Mouse (Mus musculus) liver, embryonic 14.5 days (tissue): ENCODE data around the gene Hsd17b2. TPM values are rescaled to one million over a fixed set of nuclear protein-coding genes. Genes with fewer than 3 reads are reported as not detected.
A peak's percentile ranks its signal among the peaks of the same experiment; 100 is the strongest.

Experiments used
- ATAC-seq: fragments of 200-750 bp; cut with Nextera tagmentation; 2 replicates; pipeline ENCODE4 v1.8.0; 2017; ENCODE audit warnings: moderate number of reproducible peaks, mild to moderate bottlenecking, moderate library complexity; ENCODE audit not compliant: insufficient read depth
- DNase-seq, 3 experiments: peaks; one replicate each; pipeline ENCODE4 v3.0.0-alpha.2; 2012 to 2013; ENCODE audit warnings: low read depth in 3 of 3, low spot score in 3 of 3
- H3K27ac ChIP-seq: fragments of 300-500 bp; sonication (generic); 2 replicates; pipeline ENCODE4 v1.5.1; 2014; ENCODE audit warnings: moderate library complexity, mild to moderate bottlenecking, control low read depth, inconsistent platforms
- H3K27me3 ChIP-seq: fragments of 300-500 bp; sonication (generic); 2 replicates; pipeline ENCODE4 v1.6.1; 2014; ENCODE audit warnings: mild to moderate bottlenecking, low read length, moderate library complexity; ENCODE audit not compliant: control insufficient read depth, insufficient read depth
- H3K36me3 ChIP-seq: fragments of 300-500 bp; sonication (generic); replicated peaks from 2 replicates; pipeline ENCODE4 v1.6.1; 2014; ENCODE audit warnings: low read depth; ENCODE audit not compliant: control insufficient read depth, insufficient read depth
- H3K4me1 ChIP-seq, 2 experiments: fragments of 200-500 bp in 1 of 2; fragments of 300-500 bp in 1 of 2; sonication (generic) in 1 of 2; replicated peaks; 2 replicates each; pipeline ENCODE4 v1.6.1; 2012 to 2014; ENCODE audit warnings: antibody characterized with exemption in 1 of 2, inconsistent platforms in 1 of 2, low read length in 1 of 2; ENCODE audit not compliant: control insufficient read depth in 2 of 2, insufficient read depth in 2 of 2
- H3K4me2 ChIP-seq: fragments of 300-500 bp; sonication (generic); 2 replicates; pipeline ENCODE4 v1.6.1; 2014; ENCODE audit warnings: low read depth, mild to moderate bottlenecking, control low read depth, moderate library complexity
- H3K4me3 ChIP-seq, 2 experiments: fragments of 200-500 bp in 1 of 2; fragments of 300-500 bp in 1 of 2; sonication (generic) in 1 of 2; 2 replicates each; pipeline ENCODE4 v1.5.1; 2012 to 2014; ENCODE audit warnings: low read depth in 2 of 2, low read length in 2 of 2, mild to moderate bottlenecking in 2 of 2, control low read depth in 1 of 2, inconsistent platforms in 1 of 2, moderate library complexity in 1 of 2; ENCODE audit not compliant: insufficient read depth in 1 of 2
- H3K9ac ChIP-seq: fragments of 300-500 bp; sonication (generic); replicated peaks from 2 replicates; pipeline ENCODE4 v1.6.1; 2014; ENCODE audit warnings: mild to moderate bottlenecking, control low read depth, moderate library complexity
- H3K9me3 ChIP-seq: fragments of 300-500 bp; sonication (generic); 2 replicates; pipeline ENCODE4 v1.6.1; 2016; ENCODE audit warnings: low read length, mixed read lengths; ENCODE audit not compliant: control insufficient read depth
- CTCF ChIP-seq: IDR thresholded peaks from 2 replicates; pipeline ENCODE4 v1.5.1; 2016; ENCODE audit warnings: antibody characterized with exemption, low read depth, control low read depth
- EP300 ChIP-seq: IDR thresholded peaks from 2 replicates; pipeline ENCODE4 v1.6.1; 2016; ENCODE audit warnings: antibody characterized with exemption, low read depth
- WGBS: fragments of 180-500 bp; shearing (Covaris S2); extraction: QIAGEN DNeasy Blood & Tissue Kit; methylation state at CpG from one replicate; pipeline ENCODE4 v1.1.7; 2014; ENCODE audit not compliant: insufficient replicate concordance; 5-methylcytosine and 5-hydroxymethylcytosine counted together
- polyA plus RNA-seq, 2 experiments: library from polyadenylated mRNA; depleted of rRNA in 1 of 2; stranded (reverse) in 1 of 2; unstranded in 1 of 2; fragments of >200 nt; fragmentation: Nextera tagmentation in 1 of 2; extraction: Ambion mirVana in 1 of 2; gene quantifications; 2 replicates each; pipeline versions ENCODE4 v1.2.1 to v1.2.3; 2012 to 2014

Hsd17b2 gene
- polyA plus RNA-seq, 2 experiments, result 32.7 to 65.1 TPM

GRCm38 (mm10) chr8:117747428-117747827, 45.7 kb downstream of the Hsd17b2 start:
- 34% methylated on average over 2 of the region's 2 CpGs for WGBS
- no peaks in the 10 kb centered on the region for H3K9me3 ChIP-seq
- H3K4me1 ChIP-seq, result peaks cover 0 to 7% of the 10 kb centered on the region in 2 experiments; a peak in 1 of 4 replicates
- H3K4me2 ChIP-seq, result no peak overlapping the region
- H3K27me3 ChIP-seq, result no peaks in the 10 kb centered on the region
- ATAC-seq (no peak), DNase-seq (no peak)
- TF ChIP-seq CTCF (no peak), EP300 (no peak)
- no peaks in the 10 kb centered on the region for H3K36me3 ChIP-seq
- H3K27ac ChIP-seq, result no peak overlapping the region
- no peak overlapping the region for H3K4me3 ChIP-seq
- H3K9ac ChIP-seq, result no peak overlapping the region

DNA sequence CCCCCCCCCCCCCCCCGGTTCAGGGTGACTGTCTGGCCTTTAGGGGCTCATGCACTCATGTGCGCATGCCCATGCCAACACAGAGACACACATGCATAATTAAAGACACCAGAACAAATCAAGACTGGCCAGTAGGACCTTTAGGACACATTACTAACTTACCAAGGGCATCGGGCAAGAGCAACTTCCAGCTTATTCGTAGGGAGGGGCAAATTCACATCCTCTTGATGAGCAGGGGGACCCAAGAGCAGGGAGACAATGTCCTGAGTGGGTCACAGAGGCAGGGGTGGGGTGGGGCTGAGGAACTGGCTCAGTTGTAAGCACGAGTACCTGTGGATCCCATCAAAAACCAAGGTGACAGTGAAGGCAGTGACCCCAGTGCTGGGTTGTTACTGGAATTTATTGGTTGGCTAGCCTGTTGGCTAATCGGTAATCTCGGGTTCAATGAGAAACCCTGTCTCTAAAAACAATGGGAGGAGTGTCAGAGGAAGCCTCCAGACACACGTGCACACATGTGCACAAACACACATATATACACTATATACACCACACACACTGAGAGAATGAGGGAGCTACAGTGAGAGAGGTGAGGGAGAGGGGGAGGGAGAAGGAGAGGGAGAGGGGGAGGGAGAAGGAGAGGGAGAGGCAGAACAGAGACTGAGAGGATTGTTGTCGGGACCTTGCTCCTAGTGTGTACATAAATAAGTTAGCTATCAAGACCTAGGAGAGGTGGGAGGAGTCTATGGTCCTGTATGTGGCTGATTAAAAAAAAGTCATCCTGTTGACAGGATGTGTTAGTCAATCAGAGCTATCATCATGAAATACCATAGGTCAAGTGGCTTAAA, 46.4 kb downstream of the Hsd17b2 start:
- DNase-seq, result no peak

DNA sequence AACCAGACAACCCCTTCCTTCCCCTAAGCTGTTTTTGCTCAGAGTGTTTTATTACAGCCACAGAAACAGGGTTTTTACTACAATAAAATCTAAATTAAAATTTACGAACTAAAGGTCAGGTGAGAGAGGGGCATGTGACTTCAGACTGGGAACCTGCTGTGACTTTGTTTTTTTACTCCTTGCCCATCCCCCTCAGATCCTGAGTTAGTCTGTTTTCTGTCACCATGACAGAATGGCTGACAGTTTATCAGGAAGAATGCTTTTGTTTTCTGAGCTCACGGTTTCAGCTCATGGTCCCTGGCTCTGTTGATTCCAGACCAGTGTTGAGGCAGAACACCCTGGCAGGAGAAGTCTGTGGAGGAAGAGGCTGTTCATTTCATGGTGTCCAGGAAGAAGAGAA, 47.7 kb downstream of the Hsd17b2 start:
- H3K4me1 ChIP-seq, result peaks cover 0 to 7% of the 10 kb centered on the region in 2 experiments; a peak in 1 of 4 replicates
- no peak for TF ChIP-seq CTCF
- TF ChIP-seq EP300, result no peak
- no peak overlapping the region for H3K4me2 ChIP-seq
- no peaks in the 10 kb centered on the region for H3K9me3 ChIP-seq
- H3K4me3 ChIP-seq, result no peak overlapping the region
- DNase-seq (no peak), ATAC-seq (no peak)
- 38% methylated on average over 2 of the region's 2 CpGs for WGBS
- no peaks in the 10 kb centered on the region for H3K36me3 ChIP-seq
- H3K27ac ChIP-seq, result no peak overlapping the region
- no peak overlapping the region for H3K9ac ChIP-seq
- H3K27me3 ChIP-seq, result no peaks in the 10 kb centered on the region

More for the DNA sequence above, 46.4 kb downstream of the Hsd17b2 start:
- H3K9me3 ChIP-seq, result no peaks in the 10 kb centered on the region
- H3K4me1 ChIP-seq, result peaks cover 0 to 7% of the 10 kb centered on the region in 2 experiments; a peak in 1 of 4 replicates
- 43% methylated on average over 8 of the region's 9 CpGs for WGBS
- H3K4me2 ChIP-seq, result no peak overlapping the region
- no peak overlapping the region for H3K4me3 ChIP-seq
- no peaks in the 10 kb centered on the region for H3K36me3 ChIP-seq
- TF ChIP-seq EP300 (no peak), CTCF (no peak)
- H3K27me3 ChIP-seq, result no peaks in the 10 kb centered on the region
- ATAC-seq, result no peak
- H3K27ac ChIP-seq, result no peak overlapping the region
- no peak overlapping the region for H3K9ac ChIP-seq

GRCm38 (mm10) chr8:117757900-117758299, 56.2 kb downstream of the Hsd17b2 start:
- WGBS, result 58% methylated on average over 11 of the region's 11 CpGs

DNA sequence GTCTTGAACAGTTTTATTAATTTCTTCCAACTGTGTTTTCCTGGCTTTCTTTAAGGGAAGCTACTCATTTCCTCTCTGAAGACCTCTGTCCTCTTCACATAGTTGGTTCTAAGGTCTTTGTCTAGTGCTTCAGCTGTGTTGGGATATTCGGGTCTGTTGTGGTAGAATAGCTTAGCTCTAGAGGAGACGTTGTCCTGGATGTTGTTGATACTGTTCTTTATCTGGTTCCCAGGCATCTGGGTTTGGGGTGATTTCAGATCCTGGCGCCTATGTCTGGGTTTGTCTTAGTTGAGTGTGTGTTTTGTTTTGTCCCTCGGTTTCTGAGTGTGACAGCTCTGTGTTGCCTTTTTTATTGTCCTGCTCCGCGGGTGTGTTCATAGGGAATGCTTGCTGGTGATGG, 61.1 kb downstream of the Hsd17b2 start:
- DNase-seq (no peak), ATAC-seq (peak; percentile 70)
- H3K4me3 ChIP-seq, result no peak overlapping the region
- peaks cover 9 to 27% of the 10 kb centered on the region in 2 experiments for H3K4me1 ChIP-seq
- TF ChIP-seq EP300, result peak; percentile 76
- no peak for TF ChIP-seq CTCF
- no peaks in the 10 kb centered on the region for H3K27me3 ChIP-seq
- whole genome bisulfite sequencing, result 47% methylated on average over 6 of the region's 6 CpGs
- no peaks in the 10 kb centered on the region for H3K36me3 ChIP-seq
- peak overlapping the region; percentile 30; the same call in 1 of the 2 replicates for H3K4me2 ChIP-seq
- no peak overlapping the region for H3K9ac ChIP-seq
- H3K27ac ChIP-seq, result no peak overlapping the region
- H3K9me3 ChIP-seq, result no peaks in the 10 kb centered on the region

More at GRCm38 (mm10) chr8:117757900-117758299, 56.2 kb downstream of the Hsd17b2 start:
- Histone ChIP-seq H3K27me3 (no peaks in the 10 kb centered on the region), H3K9ac (no peak overlapping the region), H3K4me3 (no peak overlapping the region), H3K4me2 (no peak overlapping the region), H3K36me3 (no peaks in the 10 kb centered on the region), H3K27ac (no peak overlapping the region), H3K9me3 (no peaks in the 10 kb centered on the region), H3K4me1 (peaks cover 0 to 2% of the 10 kb centered on the region in 2 experiments; a peak in 3 of 4 replicates)
- ATAC-seq (no peak), DNase-seq (no peak)
- TF ChIP-seq CTCF (no peak), EP300 (no peak)
